Mouse (Mus musculus) induced T-regulatory cell, adult 2 months (primary cell): ENCODE results near the gene Capn1.

ENCODE experiments used
- DNase-seq: peaks from one replicate; pipeline ENCODE4 v3.0.0-alpha.2; 2012; ENCODE audit warnings: low read depth

The Capn1 gene

DNA sequence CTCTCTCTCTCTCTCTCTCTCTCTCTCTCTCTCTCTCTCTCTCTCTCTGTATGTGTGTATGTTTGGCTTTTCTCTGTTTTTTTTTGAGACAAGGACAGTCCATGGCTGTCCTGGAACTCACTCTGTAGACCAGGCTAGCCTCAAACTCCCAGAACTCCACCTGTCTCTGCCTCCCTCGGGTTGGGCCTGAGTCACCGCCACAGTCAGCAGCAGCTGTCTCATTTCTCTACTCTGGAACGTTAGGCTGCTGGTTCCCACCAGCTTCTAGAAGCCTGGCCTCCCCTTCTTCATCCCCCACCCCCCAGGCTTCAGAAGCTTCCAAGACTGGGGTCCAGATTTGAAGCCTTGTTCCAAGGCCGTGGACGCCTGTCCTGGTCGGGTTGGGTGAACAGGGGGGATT is 26.1 kb downstream of the Capn1 start:
- no peak for DNase-seq

GRCm38 (mm10) chr19:5988815-5989452 is 26.8 kb downstream of the Capn1 start:
- peak; percentile 39 for DNase-seq

DNA sequence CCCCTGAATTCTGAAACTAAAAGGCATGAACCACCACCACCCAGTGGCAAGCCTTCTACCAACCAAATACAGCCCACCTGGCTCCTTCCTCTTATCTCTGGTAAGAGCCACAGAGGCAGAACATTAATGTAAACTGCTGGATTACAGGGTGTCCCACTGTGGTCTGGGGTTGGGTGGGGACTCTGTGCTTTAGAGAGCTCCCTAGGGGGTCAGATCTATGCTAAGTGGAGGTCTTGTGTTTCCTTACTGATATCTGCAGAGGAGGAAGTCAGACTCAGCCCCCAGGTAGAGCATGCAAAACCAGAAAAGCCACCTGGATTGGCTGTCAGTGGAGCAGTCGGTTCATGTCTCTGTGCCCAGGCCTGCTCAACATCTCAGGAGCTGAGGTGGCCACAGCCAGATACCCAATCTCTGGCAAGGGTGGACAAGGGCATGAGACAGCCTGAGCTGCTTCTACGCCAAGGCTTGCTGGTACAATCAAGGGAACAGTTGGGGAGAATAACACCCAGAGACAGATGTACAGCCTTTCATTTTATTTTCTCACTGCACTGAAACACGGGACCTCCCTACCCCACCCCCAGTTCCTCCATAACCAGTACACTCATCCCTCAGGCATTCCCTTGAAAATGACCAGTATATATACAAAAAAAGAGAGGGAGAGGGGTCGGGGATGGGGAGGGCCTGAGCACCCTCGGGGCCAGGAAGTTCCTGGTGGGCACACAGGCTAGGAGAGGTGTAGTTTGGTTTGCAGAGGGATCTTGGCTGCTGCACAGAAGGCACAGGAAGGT is 27.5 kb downstream of the Capn1 start:
- DNase-seq = no peak

- no peak for DNase-seq
These were observed 29.7 kb downstream of the Capn1 start, which contains the start of gene Slc22a20 for GRCm38 (mm10) chr19:5986043-5986442. TSS of gene Slc22a20 (minus strand) at chr19:5986143.

- no peak for DNase-seq
These were observed 35.2 kb downstream of the Capn1 start for GRCm38 (mm10) chr19:5980477-5980876.

DNA sequence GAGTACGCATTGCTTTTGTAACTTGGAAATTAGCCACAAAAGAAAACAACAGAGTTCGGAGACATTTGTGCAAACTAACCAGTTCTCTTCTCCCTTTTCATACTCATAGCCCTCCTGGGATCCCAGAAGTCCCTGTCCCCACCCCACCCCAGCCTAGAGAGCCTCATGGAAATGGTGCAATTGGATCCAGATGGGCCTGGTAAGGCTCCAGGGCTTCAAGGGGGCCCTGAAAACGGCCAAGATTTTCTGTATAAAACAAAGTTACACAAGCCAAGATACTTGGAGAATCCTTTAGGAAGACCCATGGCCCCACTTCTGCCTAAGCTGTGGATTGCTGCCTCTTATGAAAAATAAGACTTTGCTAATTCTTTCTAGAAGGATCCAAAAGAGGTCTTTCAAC is 38.0 kb downstream of the Capn1 start:
- DNase-seq = no peak

DNA sequence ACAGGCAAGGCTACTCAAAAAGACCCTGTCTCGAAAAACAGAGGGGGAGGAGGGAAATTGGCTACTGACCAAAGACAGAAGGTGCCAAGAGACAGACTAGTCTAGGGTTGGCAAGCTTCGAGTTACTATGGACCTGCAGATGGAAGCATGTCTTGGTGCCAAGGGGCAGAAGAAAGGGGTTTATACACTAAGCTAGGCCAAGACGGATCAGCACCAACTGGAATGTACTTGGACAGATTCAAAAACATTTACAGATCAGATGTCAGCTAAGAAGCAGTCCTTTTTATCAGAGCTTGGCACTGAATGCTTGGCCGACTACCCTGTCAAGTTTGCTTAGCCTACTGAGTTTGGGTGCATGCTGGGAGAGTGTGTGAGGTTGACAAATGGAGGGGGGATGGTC is 40.0 kb downstream of the Capn1 start:
- no peak for DNase-seq

GRCm38 (mm10) chr19:5975112-5975511 is 40.6 kb downstream of the Capn1 start:
- no peak for DNase-seq

GRCm38 (mm10) chr19:5967664-5968063 is 48.0 kb downstream of the Capn1 start:
- DNase-seq = no peak

- DNase-seq = no peak
These were observed 48.9 kb downstream of the Capn1 start for GRCm38 (mm10) chr19:5966786-5967185.

- no peak for DNase-seq
These were observed 49.8 kb downstream of the Capn1 start for GRCm38 (mm10) chr19:5965910-5966309.

DNA sequence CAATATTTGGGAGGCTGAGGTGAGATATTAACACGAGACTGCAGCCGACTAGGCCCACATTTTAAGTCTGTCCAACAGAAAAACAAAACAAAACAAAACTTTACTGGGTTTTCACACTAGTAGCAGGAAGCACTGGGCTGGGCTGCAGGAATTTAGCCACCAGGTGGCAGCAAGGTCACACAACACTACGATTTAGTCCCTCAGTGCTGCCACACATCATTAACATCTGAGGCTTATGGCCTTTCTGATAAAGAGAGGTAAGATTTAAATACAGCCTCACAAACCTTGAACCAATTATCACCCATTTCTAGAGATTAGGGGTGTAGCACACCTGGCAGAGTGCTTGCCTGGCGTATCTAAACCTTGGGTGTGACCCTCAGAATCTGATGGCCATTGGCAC is 50.4 kb downstream of the Capn1 start:
- DNase-seq = peak; percentile 93

DNA sequence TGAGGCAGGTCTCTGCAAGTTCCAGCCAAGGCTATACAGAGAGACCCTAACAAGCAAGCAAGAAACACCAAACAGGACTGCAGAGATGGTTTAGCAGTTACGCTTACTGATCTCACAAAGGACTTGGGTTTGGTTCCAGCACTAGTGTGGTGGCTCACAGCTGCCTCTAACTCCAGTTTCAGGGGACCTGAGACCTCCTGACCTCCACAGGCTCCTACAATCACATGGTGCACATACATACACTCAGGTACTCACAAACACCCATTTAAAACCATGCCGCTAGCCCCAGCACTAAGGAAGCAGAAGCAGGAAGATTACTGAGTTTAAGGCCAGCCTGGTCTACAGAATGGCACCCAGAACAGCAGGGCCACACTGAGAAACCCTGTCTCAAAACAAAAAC is 50.9 kb downstream of the Capn1 start:
- no peak for DNase-seq

GRCm38 (mm10) chr19:5963883-5964562 is 51.7 kb downstream of the Capn1 start, which contains the start of gene Pola2:
TSS of gene Pola2 (minus strand) at chr19:5964202.
- peak; percentile 95 for DNase-seq

DNA sequence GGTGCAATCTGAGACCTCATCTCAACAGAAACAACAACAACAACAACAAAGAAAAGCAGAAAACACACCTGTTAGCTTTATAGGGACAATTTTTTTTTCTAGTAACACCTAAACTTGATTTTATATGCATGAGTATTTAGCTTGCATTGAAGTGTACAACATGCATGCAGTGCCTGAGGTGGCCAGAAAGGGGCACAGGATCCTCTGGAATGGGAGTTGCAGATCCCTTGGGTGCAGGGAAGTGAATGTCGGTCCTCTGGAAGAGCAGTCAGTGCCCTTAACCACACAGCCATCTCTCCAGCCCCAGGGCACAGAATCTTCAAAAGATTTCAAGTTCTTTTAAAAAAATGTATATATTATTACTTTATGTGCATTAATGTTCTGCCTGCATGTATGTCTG is 53.0 kb downstream of the Capn1 start:
- DNase-seq = peak; percentile 29

GRCm38 (mm10) chr19:5957371-5957770 is 58.3 kb downstream of the Capn1 start:
- no peak for DNase-seq

DNA sequence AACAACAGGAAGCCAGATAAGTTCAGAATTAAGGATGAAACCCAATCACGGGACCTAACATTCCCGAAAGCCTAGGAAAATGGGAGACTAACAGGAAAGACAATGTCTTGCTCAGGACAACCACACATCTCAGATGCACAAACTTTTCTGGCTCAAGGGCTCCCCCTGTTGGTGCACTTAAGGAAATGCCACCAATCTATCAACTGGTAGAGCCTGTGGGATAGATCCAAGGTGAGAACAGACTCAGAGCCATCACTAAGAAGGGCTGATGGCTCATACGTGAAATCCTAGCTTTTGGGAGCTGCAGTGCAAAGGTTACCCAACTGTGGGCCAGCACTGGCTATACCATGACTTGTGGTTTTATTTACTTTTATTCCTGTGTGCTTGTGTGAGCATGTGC is 59.0 kb downstream of the Capn1 start:
- peak; percentile 88 for DNase-seq

DNA sequence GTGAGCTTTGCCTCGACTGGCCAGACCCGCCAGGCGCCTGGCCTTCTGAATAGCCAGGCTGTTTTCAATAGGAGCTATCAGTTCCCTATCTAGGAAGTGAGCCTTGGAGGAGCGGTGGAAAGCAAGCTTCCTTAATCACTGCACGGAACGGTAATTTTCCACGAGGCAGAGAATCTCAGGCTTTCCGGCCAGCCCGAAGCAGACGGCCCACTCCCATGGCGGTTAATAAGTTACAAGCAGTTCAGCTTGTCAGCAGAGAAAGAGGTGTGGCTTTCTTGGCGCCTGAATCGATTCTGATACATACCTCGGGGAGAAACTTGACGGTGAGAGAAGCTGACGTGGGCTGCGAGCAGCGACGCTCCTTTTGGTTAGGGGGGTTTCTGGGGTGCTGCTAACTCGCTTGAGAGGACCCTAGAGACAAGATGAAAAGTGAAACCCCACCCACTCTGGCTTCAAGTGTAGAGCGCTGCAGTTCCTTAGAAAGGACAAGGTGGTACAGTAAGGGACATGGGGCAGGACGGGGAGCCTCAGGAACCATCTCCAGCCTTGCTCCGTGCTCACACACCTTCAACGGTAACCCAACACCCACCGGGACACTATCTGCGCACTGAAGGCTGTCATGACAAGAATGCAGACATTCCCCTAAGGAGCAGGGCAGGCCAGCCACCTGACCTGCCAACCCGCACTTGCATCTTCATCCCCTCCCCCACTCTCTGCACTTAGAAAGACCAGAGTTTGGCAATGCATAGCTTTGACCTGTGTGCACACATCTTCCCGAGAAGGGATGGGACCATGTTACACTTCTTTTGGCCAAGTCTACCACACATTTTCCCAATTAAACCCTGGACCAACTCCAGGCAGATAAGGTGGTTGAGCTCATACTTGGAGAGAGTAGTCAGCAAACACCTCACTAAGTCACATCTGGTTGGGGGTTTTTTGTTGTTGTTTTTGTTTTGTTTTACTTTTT is 59.7 kb downstream of the Capn1 start:
- DNase-seq = no peak

GRCm38 (mm10) chr19:5954936-5955335 is 60.8 kb downstream of the Capn1 start:
- no peak for DNase-seq

- no peak for DNase-seq
These were observed 61.5 kb downstream of the Capn1 start for GRCm38 (mm10) chr19:5954031-5954710.

GRCm38 (mm10) chr19:5953201-5953770 is 62.4 kb downstream of the Capn1 start:
- no peak for DNase-seq
